Mouse (Mus musculus): ENCODE data around the gene Slbp.

GRCm38 (mm10) chr5:33698669-33699068, 46.3 kb upstream of the Slbp start:
- TF ChIP-seq CTCF (IDR thresholded peaks at IDR 0.05; ENCODE audit: extremely low read depth, insufficient read length, insufficient replicate concordance, low read depth, low read length), result no peak
- TF ChIP-seq POLR2A (IDR thresholded peaks at IDR 0.05; ENCODE audit: low read depth, low read length), result no peak

All from small intestine, adult 2 months (tissue).